Mouse (Mus musculus): ENCODE data around the gene Gm572. TPM values are rescaled to one million over a fixed set of nuclear protein-coding genes. Genes with fewer than 3 reads are reported as not detected.

Gene Gm572
- 0.15 and 1.0 TPM in 2 replicates for total RNA-seq (2014; rRNA removed; ENCODE audit: low replicate concordance)
- polyA plus RNA-seq (2015; fragmentation: Nextera tagmentation; extraction: Ambion mirVana), result 0.36 and 0.70 TPM in 2 replicates

- Histone ChIP-seq H3K9me3 (replicated peaks; ENCODE audit: control insufficient read depth, low read length) (no peaks in the 10 kb centered on the region), H3K4me2 (ENCODE audit: low read depth, low read length) (peak within 1 kb of the TSS; percentile 58), H3K4me1 (ENCODE audit: control insufficient read depth, insufficient read depth) (peaks cover 6% of the 10 kb centered on the region; the same call in 1 of the 2 replicates), H3K36me3 (replicated peaks; ENCODE audit: control insufficient read depth, insufficient read depth, low read length) (no peaks in the 10 kb centered on the region), H3K4me3 (ENCODE audit: low read depth, low read length) (peak within 1 kb of the TSS; percentile 22; the same call in 1 of the 2 replicates), H3K27ac (ENCODE audit: low read depth) (no peak within 1 kb of the TSS), H3K9ac (replicated peaks; ENCODE audit: low read depth, low read length) (no peak within 1 kb of the TSS), H3K27me3 (ENCODE audit: control insufficient read depth, insufficient read depth, low read length) (no peaks in the 10 kb centered on the region)
- 47% methylated on average over 15 of the region's 15 CpGs for WGBS
- no peak for DNase-seq (ENCODE audit: low spot score)
- 0 out of 2 replicates have a peak, but pooled peaks have one; percentile 12 for ATAC-seq (ENCODE audit: insufficient read depth, low read depth)
- TF ChIP-seq EP300 (IDR thresholded peaks at IDR 0.05; ENCODE audit: low read depth) (no peak), CTCF (IDR thresholded peaks at IDR 0.05; ENCODE audit: low read depth) (no peak)
These were observed at the start of gene Gm572 for GRCm38 (mm10) chr4:148643291-148644156. Gene Gm572, plus strand, starts transcription at chr4:148643317.

- Histone ChIP-seq H3K9ac (replicated peaks; ENCODE audit: low read depth, low read length) (no peak overlapping the region), H3K4me3 (ENCODE audit: low read depth, low read length) (no peak overlapping the region), H3K4me1 (ENCODE audit: control insufficient read depth, insufficient read depth) (peaks cover 9% of the 10 kb centered on the region; the same call in 1 of the 2 replicates), H3K27ac (ENCODE audit: low read depth) (no peak overlapping the region), H3K36me3 (replicated peaks; ENCODE audit: control insufficient read depth, insufficient read depth, low read length) (peaks cover 33% of the 10 kb centered on the region), H3K9me3 (replicated peaks; ENCODE audit: control insufficient read depth, low read length) (no peaks in the 10 kb centered on the region), H3K27me3 (ENCODE audit: control insufficient read depth, insufficient read depth, low read length) (no peaks in the 10 kb centered on the region), H3K4me2 (ENCODE audit: low read depth, low read length) (no peak overlapping the region)
- WGBS, result 93% methylated on average over 11 of the region's 11 CpGs
- TF ChIP-seq CTCF (IDR thresholded peaks at IDR 0.05; ENCODE audit: low read depth) (no peak), EP300 (IDR thresholded peaks at IDR 0.05; ENCODE audit: low read depth) (no peak)
- DNase-seq (ENCODE audit: low spot score), result no peak
- no peak for ATAC-seq (ENCODE audit: insufficient read depth, low read depth)
These were observed 49.1 kb upstream of the Gm572 start for GRCm38 (mm10) chr4:148593996-148594395.

- H3K4me3 ChIP-seq (ENCODE audit: low read depth, low read length), result no peak overlapping the region
- TF ChIP-seq EP300 (IDR thresholded peaks at IDR 0.05; ENCODE audit: low read depth), result no peak
- TF ChIP-seq CTCF (IDR thresholded peaks at IDR 0.05; ENCODE audit: low read depth), result no peak
- ATAC-seq (ENCODE audit: insufficient read depth, low read depth), result no peak
These were observed 47.2 kb upstream of the Gm572 start for GRCm38 (mm10) chr4:148595916-148596315.

GRCm38 (mm10) chr4:148596731-148597130 is 46.4 kb upstream of the Gm572 start:
- Histone ChIP-seq H3K9me3 (replicated peaks; ENCODE audit: control insufficient read depth, low read length) (no peaks in the 10 kb centered on the region), H3K4me3 (ENCODE audit: low read depth, low read length) (no peak overlapping the region), H3K9ac (replicated peaks; ENCODE audit: low read depth, low read length) (no peak overlapping the region), H3K27me3 (ENCODE audit: control insufficient read depth, insufficient read depth, low read length) (no peaks in the 10 kb centered on the region), H3K27ac (ENCODE audit: low read depth) (no peak overlapping the region), H3K4me2 (ENCODE audit: low read depth, low read length) (no peak overlapping the region), H3K36me3 (replicated peaks; ENCODE audit: control insufficient read depth, insufficient read depth, low read length) (peaks cover 33% of the 10 kb centered on the region), H3K4me1 (ENCODE audit: control insufficient read depth, insufficient read depth) (peaks cover 8% of the 10 kb centered on the region; the same call in 1 of the 2 replicates)
- WGBS, result 96% methylated on average over 3 of the region's 3 CpGs
- no peak for ATAC-seq (ENCODE audit: insufficient read depth, low read depth)
- TF ChIP-seq EP300 (IDR thresholded peaks at IDR 0.05; ENCODE audit: low read depth), result no peak
- TF ChIP-seq CTCF (IDR thresholded peaks at IDR 0.05; ENCODE audit: low read depth), result no peak
- no peak for DNase-seq (ENCODE audit: low spot score)

More at GRCm38 (mm10) chr4:148595916-148596315, 47.2 kb upstream of the Gm572 start:
- Histone ChIP-seq H3K36me3 (replicated peaks; ENCODE audit: control insufficient read depth, insufficient read depth, low read length) (peaks cover 33% of the 10 kb centered on the region), H3K9me3 (replicated peaks; ENCODE audit: control insufficient read depth, low read length) (no peaks in the 10 kb centered on the region), H3K4me2 (ENCODE audit: low read depth, low read length) (no peak overlapping the region), H3K27ac (ENCODE audit: low read depth) (no peak overlapping the region), H3K27me3 (ENCODE audit: control insufficient read depth, insufficient read depth, low read length) (no peaks in the 10 kb centered on the region), H3K9ac (replicated peaks; ENCODE audit: low read depth, low read length) (no peak overlapping the region), H3K4me1 (ENCODE audit: control insufficient read depth, insufficient read depth) (peaks cover 9% of the 10 kb centered on the region; the same call in 1 of the 2 replicates)
- DNase-seq (ENCODE audit: low spot score), result no peak
- 85% methylated on average over 6 of the region's 6 CpGs for WGBS

- no peak for DNase-seq (ENCODE audit: low spot score)
- Histone ChIP-seq H3K4me3 (ENCODE audit: low read depth, low read length) (no peak overlapping the region), H3K36me3 (replicated peaks; ENCODE audit: control insufficient read depth, insufficient read depth, low read length) (peaks cover 31% of the 10 kb centered on the region), H3K27me3 (ENCODE audit: control insufficient read depth, insufficient read depth, low read length) (no peaks in the 10 kb centered on the region), H3K4me2 (ENCODE audit: low read depth, low read length) (no peak overlapping the region), H3K4me1 (ENCODE audit: control insufficient read depth, insufficient read depth) (no peaks in the 10 kb centered on the region), H3K9ac (replicated peaks; ENCODE audit: low read depth, low read length) (no peak overlapping the region), H3K27ac (ENCODE audit: low read depth) (no peak overlapping the region), H3K9me3 (replicated peaks; ENCODE audit: control insufficient read depth, low read length) (no peaks in the 10 kb centered on the region)
- 91% methylated on average over 12 of the region's 12 CpGs for WGBS
- ATAC-seq (ENCODE audit: insufficient read depth, low read depth), result no peak
- TF ChIP-seq CTCF (IDR thresholded peaks at IDR 0.05; ENCODE audit: low read depth) (no peak), EP300 (IDR thresholded peaks at IDR 0.05; ENCODE audit: low read depth) (no peak)
These were observed 44.3 kb upstream of the Gm572 start for GRCm38 (mm10) chr4:148598826-148599225.

Data from heart, postnatal 0 days (tissue).